Mouse (Mus musculus): ENCODE measurements around the gene Gm9837. TPM values are rescaled to one million over a fixed set of nuclear protein-coding genes. Genes with fewer than 3 reads are reported as not detected.

Gene Gm9837
- total RNA-seq, 1 experiment = not detected

GRCm38 (mm10) chr11:53463551-53464424, 6.5 kb downstream of the Gm9837 start:
- H3K4me3 ChIP-seq (ENCODE audit: insufficient read depth in 1 of 2, low read depth in 1 of 2, low read length in 2 of 2, poor library complexity in 1 of 2, severe bottlenecking in 1 of 2) = peak overlapping the region; percentile 42 to 65; a peak in 3 of 4 replicates
- DNase-seq (ENCODE audit: low read depth, low spot score) = no peak
- H3K27ac ChIP-seq (ENCODE audit: insufficient read depth, low read depth, low read length, poor library complexity, severe bottlenecking) = no peak overlapping the region
- no peaks in the 10 kb centered on the region for H3K36me3 ChIP-seq (ENCODE audit: control insufficient read depth, insufficient read depth, low read length, poor library complexity, severe bottlenecking)
- peak overlapping the region; percentile 31; the same call in 1 of the 2 replicates for H3K9ac ChIP-seq (ENCODE audit: insufficient read depth, low read depth, low read length, poor library complexity, severe bottlenecking)
- TF ChIP-seq HCFC1 (IDR thresholded peaks at IDR 0.05; ENCODE audit: borderline replicate concordance, insufficient read depth, low read length) (no peak), ZC3H11A (IDR thresholded peaks at IDR 0.05; ENCODE audit: borderline replicate concordance, low read depth, low read length) (no peak), MAFK (IDR thresholded peaks at IDR 0.05; ENCODE audit: insufficient read depth, low read depth, low read length) (no peak), CHD2 (IDR thresholded peaks at IDR 0.05; ENCODE audit: low read depth, low read length) (no peak), ZNF384 (IDR thresholded peaks at IDR 0.05; ENCODE audit: low read depth, low read length) (no peak)
- in situ Hi-C loops (cut with MboI; ENCODE audit: low sequenced_read_pairs in 2 of 2, unreplicated experiment in 2 of 2) = no loop called here
- H3K4me1 ChIP-seq (ENCODE audit: control insufficient read depth in 2 of 2, insufficient read depth in 2 of 2, low read length in 2 of 2, poor library complexity in 1 of 2) = peaks cover 3 to 5% of the 10 kb centered on the region in 2 experiments; a peak in 3 of 4 replicates
- H3K9me3 ChIP-seq (ENCODE audit: control insufficient read depth, insufficient read depth, low read depth, low read length) = no peaks in the 10 kb centered on the region

- TF ChIP-seq CHD2 (IDR thresholded peaks at IDR 0.05; ENCODE audit: low read depth, low read length) = no peak
- no peak for TF ChIP-seq MAFK (IDR thresholded peaks at IDR 0.05; ENCODE audit: insufficient read depth, low read depth, low read length)
- TF ChIP-seq ZNF384 (IDR thresholded peaks at IDR 0.05; ENCODE audit: low read depth, low read length) = no peak
- no peak for TF ChIP-seq ZC3H11A (IDR thresholded peaks at IDR 0.05; ENCODE audit: borderline replicate concordance, low read depth, low read length)
- TF ChIP-seq HCFC1 (IDR thresholded peaks at IDR 0.05; ENCODE audit: borderline replicate concordance, insufficient read depth, low read length) = no peak
- no peak for DNase-seq (ENCODE audit: low read depth, low spot score)
- Histone ChIP-seq H3K27ac (ENCODE audit: insufficient read depth, low read depth, low read length, poor library complexity, severe bottlenecking) (no peak overlapping the region), H3K9ac (ENCODE audit: insufficient read depth, low read depth, low read length, poor library complexity, severe bottlenecking) (no peak overlapping the region), H3K9me3 (ENCODE audit: control insufficient read depth, insufficient read depth, low read depth, low read length) (no peaks in the 10 kb centered on the region), H3K36me3 (ENCODE audit: control insufficient read depth, insufficient read depth, low read length, poor library complexity, severe bottlenecking) (no peaks in the 10 kb centered on the region), H3K4me3 (ENCODE audit: insufficient read depth in 1 of 2, low read depth in 1 of 2, low read length in 2 of 2, poor library complexity in 1 of 2, severe bottlenecking in 1 of 2) (no peak overlapping the region), H3K4me1 (ENCODE audit: control insufficient read depth in 2 of 2, insufficient read depth in 2 of 2, low read length in 2 of 2, poor library complexity in 1 of 2) (peaks cover under 1 to 3% of the 10 kb centered on the region in 2 experiments; a peak in 3 of 4 replicates)
- in situ Hi-C loops (cut with MboI; ENCODE audit: low sequenced_read_pairs in 2 of 2, unreplicated experiment in 2 of 2) = no loop called here
Measured at GRCm38 (mm10) chr11:53461727-53462126, 8.6 kb downstream of the Gm9837 start.

GRCm38 (mm10) chr11:53460192-53460591, 10.1 kb downstream of the Gm9837 start:
- Histone ChIP-seq H3K4me3 (ENCODE audit: insufficient read depth in 1 of 2, low read depth in 1 of 2, low read length in 2 of 2, poor library complexity in 1 of 2, severe bottlenecking in 1 of 2) (no peak overlapping the region), H3K9me3 (ENCODE audit: control insufficient read depth, insufficient read depth, low read depth, low read length) (no peaks in the 10 kb centered on the region), H3K9ac (ENCODE audit: insufficient read depth, low read depth, low read length, poor library complexity, severe bottlenecking) (no peak overlapping the region), H3K4me1 (ENCODE audit: control insufficient read depth in 2 of 2, insufficient read depth in 2 of 2, low read length in 2 of 2, poor library complexity in 1 of 2) (no peaks in the 10 kb centered on the region; a peak in 1 of 4 replicates), H3K27ac (ENCODE audit: insufficient read depth, low read depth, low read length, poor library complexity, severe bottlenecking) (no peak overlapping the region), H3K36me3 (ENCODE audit: control insufficient read depth, insufficient read depth, low read length, poor library complexity, severe bottlenecking) (no peaks in the 10 kb centered on the region)
- in situ Hi-C loops (cut with MboI; ENCODE audit: low sequenced_read_pairs in 2 of 2, unreplicated experiment in 2 of 2) = no loop called here
- TF ChIP-seq ZC3H11A (IDR thresholded peaks at IDR 0.05; ENCODE audit: borderline replicate concordance, low read depth, low read length) (no peak), HCFC1 (IDR thresholded peaks at IDR 0.05; ENCODE audit: borderline replicate concordance, insufficient read depth, low read length) (no peak), CHD2 (IDR thresholded peaks at IDR 0.05; ENCODE audit: low read depth, low read length) (no peak), MAFK (IDR thresholded peaks at IDR 0.05; ENCODE audit: insufficient read depth, low read depth, low read length) (no peak), ZNF384 (IDR thresholded peaks at IDR 0.05; ENCODE audit: low read depth, low read length) (no peak)
- DNase-seq (ENCODE audit: low read depth, low spot score) = no peak

- Histone ChIP-seq H3K36me3 (ENCODE audit: control insufficient read depth, insufficient read depth, low read length, poor library complexity, severe bottlenecking) (no peaks in the 10 kb centered on the region), H3K4me1 (ENCODE audit: control insufficient read depth in 2 of 2, insufficient read depth in 2 of 2, low read length in 2 of 2, poor library complexity in 1 of 2) (no peaks in the 10 kb centered on the region; a peak in 1 of 4 replicates), H3K9me3 (ENCODE audit: control insufficient read depth, insufficient read depth, low read depth, low read length) (no peaks in the 10 kb centered on the region), H3K27ac (ENCODE audit: insufficient read depth, low read depth, low read length, poor library complexity, severe bottlenecking) (no peak overlapping the region), H3K9ac (ENCODE audit: insufficient read depth, low read depth, low read length, poor library complexity, severe bottlenecking) (no peak overlapping the region), H3K4me3 (ENCODE audit: insufficient read depth in 1 of 2, low read depth in 1 of 2, low read length in 2 of 2, poor library complexity in 1 of 2, severe bottlenecking in 1 of 2) (no peak overlapping the region)
- in situ Hi-C loops (cut with MboI; ENCODE audit: low sequenced_read_pairs in 2 of 2, unreplicated experiment in 2 of 2) = no loop called here
- TF ChIP-seq HCFC1 (IDR thresholded peaks at IDR 0.05; ENCODE audit: borderline replicate concordance, insufficient read depth, low read length) (no peak), CHD2 (IDR thresholded peaks at IDR 0.05; ENCODE audit: low read depth, low read length) (no peak), MAFK (IDR thresholded peaks at IDR 0.05; ENCODE audit: insufficient read depth, low read depth, low read length) (no peak), ZNF384 (IDR thresholded peaks at IDR 0.05; ENCODE audit: low read depth, low read length) (no peak), ZC3H11A (IDR thresholded peaks at IDR 0.05; ENCODE audit: borderline replicate concordance, low read depth, low read length) (no peak)
- no peak for DNase-seq (ENCODE audit: low read depth, low spot score)
Measured at GRCm38 (mm10) chr11:53458996-53459395, 11.3 kb downstream of the Gm9837 start.
